Mouse (Mus musculus) ES-Bruce4 (cell line): ENCODE results near the gene Ube2d2b. TPM values are rescaled to one million over a fixed set of nuclear protein-coding genes. Genes with fewer than 3 reads are reported as not detected.
A peak's percentile ranks its signal among the peaks of the same experiment; 100 is the strongest.

ENCODE experiments used
- H3K27ac ChIP-seq: 2 replicates; pipeline ENCODE4 v1.5.1; 2012; ENCODE audit warnings: low read length, inconsistent platforms; ENCODE audit not compliant: insufficient read depth
- H3K27me3 ChIP-seq: 2 replicates; pipeline ENCODE4 v1.6.1; 2012; ENCODE audit warnings: mild to moderate bottlenecking, low read length, inconsistent platforms; ENCODE audit not compliant: control insufficient read depth, poor library complexity, insufficient read depth, severe bottlenecking
- H3K36me3 ChIP-seq: 2 replicates; pipeline ENCODE4 v1.6.1; 2012; ENCODE audit warnings: inconsistent platforms, mild to moderate bottlenecking, low read length, moderate library complexity; ENCODE audit not compliant: control insufficient read depth, poor library complexity, insufficient read depth, severe bottlenecking
- H3K4me1 ChIP-seq: one replicate; pipeline ENCODE4 v1.8.1; 2011; ENCODE audit warnings: low read length; ENCODE audit not compliant: control insufficient read depth, insufficient read depth
- H3K4me3 ChIP-seq: 2 replicates; pipeline ENCODE4 v1.5.1; 2011; ENCODE audit warnings: low read depth, mild to moderate bottlenecking, low read length
- H3K9ac ChIP-seq: 2 replicates; pipeline ENCODE4 v1.6.1; 2012; ENCODE audit warnings: low read depth, mild to moderate bottlenecking, inconsistent platforms; ENCODE audit not compliant: poor library complexity, severe bottlenecking
- H3K9me3 ChIP-seq: replicated peaks from 2 replicates; pipeline ENCODE4 v1.6.1; 2012; ENCODE audit warnings: mild to moderate bottlenecking, low read length, inconsistent platforms; ENCODE audit not compliant: control insufficient read depth, poor library complexity, insufficient read depth, severe bottlenecking
- CTCF ChIP-seq: IDR thresholded peaks from one replicate; pipeline ENCODE4 v1.8.1; 2011; ENCODE audit warnings: low read depth, low read length
- EP300 ChIP-seq: IDR thresholded peaks from 2 replicates; pipeline ENCODE4 v1.6.1; 2011; ENCODE audit warnings: low read depth, low read length; ENCODE audit not compliant: insufficient read depth
- POLR2A ChIP-seq: IDR thresholded peaks from one replicate; pipeline ENCODE4 v1.8.1; 2011; ENCODE audit warnings: low read length; ENCODE audit not compliant: insufficient read depth
- polyA plus RNA-seq: library from polyadenylated mRNA; stranded (reverse); fragments of >200 nt; gene quantifications from 2 replicates; pipeline ENCODE4 v1.2.4, GENCODE M21; 2011; ENCODE audit warnings: low read depth; ENCODE audit not compliant: missing spikeins, insufficient read depth, insufficient read length

Gene Ube2d2b
- polyA plus RNA-seq, 1 experiment: not detected

GRCm38 (mm10) chr5:107869701-107870100 lies 39.8 kb downstream of the Ube2d2b start:
- no peaks in the 10 kb centered on the region for H3K4me1 ChIP-seq
- TF ChIP-seq CTCF (no peak), POLR2A (no peak), EP300 (no peak)
- H3K9me3 ChIP-seq: no peaks in the 10 kb centered on the region
- H3K36me3 ChIP-seq: no peaks in the 10 kb centered on the region
- H3K9ac ChIP-seq: no peak overlapping the region
- no peak overlapping the region for H3K27ac ChIP-seq
- H3K4me3 ChIP-seq: no peak overlapping the region
- no peaks in the 10 kb centered on the region; the same call in 1 of the 2 replicates for H3K27me3 ChIP-seq

DNA sequence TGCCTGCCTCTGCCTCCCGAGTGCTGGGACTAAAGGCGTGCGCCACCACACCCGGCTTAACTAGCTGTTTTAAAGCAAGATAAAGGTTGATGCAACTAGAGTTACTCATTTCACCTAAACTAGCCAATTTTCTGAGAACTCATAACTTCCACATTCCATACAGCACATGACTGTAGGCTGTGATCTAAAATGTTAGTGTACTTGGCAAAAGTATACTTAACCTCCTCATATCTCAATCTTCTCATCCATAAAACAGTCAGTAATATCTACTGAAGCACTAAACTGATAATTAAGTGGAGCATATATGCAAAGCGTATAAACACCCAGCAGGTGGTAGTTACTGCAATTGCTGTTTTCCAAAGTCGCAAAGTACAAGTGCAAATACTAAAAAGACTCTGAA lies 43.4 kb downstream of the Ube2d2b start:
- TF ChIP-seq POLR2A (no peak), CTCF (no peak), EP300 (no peak)
- Histone ChIP-seq H3K4me1 (no peaks in the 10 kb centered on the region), H3K27me3 (no peaks in the 10 kb centered on the region; the same call in 1 of the 2 replicates), H3K9ac (no peak overlapping the region), H3K27ac (no peak overlapping the region), H3K4me3 (no peak overlapping the region), H3K36me3 (no peaks in the 10 kb centered on the region), H3K9me3 (no peaks in the 10 kb centered on the region)

DNA sequence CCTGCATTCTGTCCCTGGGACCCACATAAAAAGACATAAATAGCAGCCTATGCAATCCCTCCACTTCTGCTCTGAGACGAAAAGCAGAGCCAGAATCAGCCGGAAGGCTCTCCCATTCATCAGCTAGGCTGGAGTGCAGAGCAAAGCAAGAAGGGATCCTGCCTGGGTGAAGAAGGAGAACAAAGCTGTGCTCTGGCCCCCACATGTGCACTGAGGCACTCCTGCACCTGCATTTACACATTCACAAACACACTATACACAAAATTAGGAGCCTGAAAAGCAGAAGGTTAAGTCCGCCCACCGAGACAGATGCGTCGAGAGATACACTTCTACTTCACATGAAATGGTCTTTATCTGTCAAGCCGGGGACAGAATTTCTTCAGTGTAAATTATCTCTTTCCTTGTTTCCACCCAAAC lies 44.0 kb downstream of the Ube2d2b start:
- Histone ChIP-seq H3K9ac (no peak overlapping the region; the same call in 1 of the 2 replicates), H3K27ac (no peak overlapping the region), H3K36me3 (no peaks in the 10 kb centered on the region), H3K27me3 (no peaks in the 10 kb centered on the region; the same call in 1 of the 2 replicates), H3K4me3 (no peak overlapping the region; the same call in 1 of the 2 replicates), H3K4me1 (no peaks in the 10 kb centered on the region), H3K9me3 (no peaks in the 10 kb centered on the region)
- TF ChIP-seq EP300: no peak
- no peak for TF ChIP-seq POLR2A
- TF ChIP-seq CTCF: no peak

DNA sequence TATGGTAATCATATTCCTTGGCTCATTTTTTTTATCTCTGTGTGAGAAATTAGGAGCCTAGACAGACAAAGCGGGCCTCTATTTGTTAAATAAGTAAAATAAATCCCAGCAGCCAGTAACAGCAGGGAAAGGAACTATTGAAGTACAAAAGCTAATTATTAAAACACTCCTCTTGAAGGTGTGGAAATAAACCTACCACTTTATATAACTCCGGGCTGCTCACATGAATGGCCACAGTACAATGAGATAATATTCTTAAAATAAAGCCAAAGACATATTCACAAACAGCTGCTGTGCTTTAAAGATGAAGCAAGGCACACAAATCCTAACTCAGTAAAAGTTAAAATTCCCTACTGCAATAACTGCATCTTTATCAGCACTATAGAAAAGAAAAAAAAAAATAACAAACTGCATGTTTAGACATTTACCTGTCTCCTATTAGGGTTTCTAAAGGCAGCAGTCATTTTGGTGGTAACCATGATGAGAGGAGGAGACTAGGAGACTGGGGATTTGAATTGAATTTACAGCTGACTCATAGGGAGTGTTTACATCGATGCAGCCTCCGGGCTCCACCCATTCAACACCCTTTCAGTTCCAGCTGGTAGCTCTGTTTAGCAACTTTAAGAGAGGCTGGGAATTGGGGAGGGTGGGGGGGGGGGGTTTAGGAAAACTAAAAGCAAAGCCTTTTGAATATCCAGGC lies 44.8 kb downstream of the Ube2d2b start, which contains the start of gene Evi5:
Gene Evi5, minus strand, starts transcription at position 547 of the 700 bp plus-strand sequence.
- Histone ChIP-seq H3K36me3 (no peaks in the 10 kb centered on the region), H3K9ac (peak within 1 kb of the TSS; percentile 52; the same call in 1 of the 2 replicates), H3K4me3 (no peak within 1 kb of the TSS; the same call in 1 of the 2 replicates), H3K4me1 (no peaks in the 10 kb centered on the region), H3K27me3 (no peaks in the 10 kb centered on the region; the same call in 1 of the 2 replicates), H3K27ac (no peak within 1 kb of the TSS), H3K9me3 (no peaks in the 10 kb centered on the region)
- TF ChIP-seq POLR2A: no peak
- no peak for TF ChIP-seq EP300
- no peak for TF ChIP-seq CTCF

GRCm38 (mm10) chr5:107875261-107875611 lies 45.3 kb downstream of the Ube2d2b start:
- Histone ChIP-seq H3K9ac (no peak overlapping the region), H3K4me3 (no peak overlapping the region), H3K36me3 (no peaks in the 10 kb centered on the region), H3K27me3 (no peaks in the 10 kb centered on the region; the same call in 1 of the 2 replicates), H3K9me3 (no peaks in the 10 kb centered on the region), H3K27ac (no peak overlapping the region), H3K4me1 (no peaks in the 10 kb centered on the region)
- TF ChIP-seq POLR2A: no peak
- TF ChIP-seq CTCF: no peak
- no peak for TF ChIP-seq EP300

DNA sequence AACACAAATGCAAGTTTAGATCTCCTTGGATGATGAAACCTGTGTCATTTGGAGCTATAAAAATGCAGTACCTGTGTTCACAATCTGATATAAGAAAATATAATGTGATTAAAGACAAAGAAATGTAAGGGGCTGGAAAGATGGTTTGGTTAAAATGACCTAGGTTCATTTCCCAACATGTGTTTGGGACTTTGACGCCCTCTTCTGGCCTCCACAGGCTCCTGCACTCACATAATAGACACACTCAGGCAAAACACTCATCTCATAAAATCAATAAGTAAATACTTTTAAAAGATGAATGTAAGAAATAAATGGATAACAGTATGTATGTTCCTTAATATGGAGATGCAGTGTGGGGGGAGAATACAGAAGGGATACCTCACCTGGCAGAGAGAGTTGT lies 47.2 kb downstream of the Ube2d2b start:
- no peak overlapping the region for H3K4me3 ChIP-seq
- H3K4me1 ChIP-seq: no peaks in the 10 kb centered on the region
- H3K27me3 ChIP-seq: no peaks in the 10 kb centered on the region; the same call in 1 of the 2 replicates
- no peaks in the 10 kb centered on the region for H3K36me3 ChIP-seq
- H3K9me3 ChIP-seq: no peaks in the 10 kb centered on the region
- TF ChIP-seq CTCF (peak; percentile 3), EP300 (no peak)
- H3K9ac ChIP-seq: no peak overlapping the region
- H3K27ac ChIP-seq: no peak overlapping the region
